In genomic region chr12:34937918-34938317, GRCm38 (mm10) we compare ENCODE assay signal across 10 mouse cellular contexts. TPM values are rescaled to one million over a fixed set of nuclear protein-coding genes. Genes with fewer than 3 reads are reported as not detected.
DNase-seq lines count a peak whose midpoint lies in the region.
"Had no signal": no experiment of that assay in that cellular context is flagged by ENCODE, and none has a peak within 500 bp of the region (broad histone marks: within the 10 kb centered on the region; RNA-seq: fewer than 3 reads in every experiment).

No protein-coding gene starts in this region.

- peak; percentile 12 to 41 for DNase-seq in cerebellum, postnatal 14 days
- no peak for DNase-seq in cerebellum, adult 9-11 months
- peak; percentile 7 for DNase-seq in left cerebral cortex, postnatal 4 days
- DNase-seq in left cerebral cortex, adult 11 months (ENCODE audit: low spot score): no peak
- DNase-seq in NIH3T3 (ENCODE audit: low read depth): peak; percentile 37
- DNase-seq in mesoderm, embryonic 11.5 days (ENCODE audit: low read depth, low spot score): peak; percentile 7
- DNase-seq in gastrocnemius, postnatal 25 days: no peak
- no peak for DNase-seq in heart, adult 9 months (ENCODE audit: low spot score in 2 of 2)
- DNase-seq: layer of hippocampus, adult 9-11 months had no signal

- intact Hi-C loops in left cerebral cortex, postnatal 4 days (cut with DNase I): no loop called here

RNA-seq across cellular contexts. Expression of gene Hdac9, which starts 21.0 kb away (rescaled TPM):
- total RNA-seq in left cerebral cortex, postnatal 4 days (2021): 10 to 100 TPM; 46.3 to 47.5 TPM
- 1 to 10 TPM; 3.8 to 4.5 TPM for total RNA-seq in gastrocnemius, postnatal 25 days (2021)

RNA-seq across cellular contexts. Expression of gene Prps1l1, which starts 46.6 kb away (rescaled TPM):
- not detected for total RNA-seq in left cerebral cortex, postnatal 4 days (2021)
- not detected for total RNA-seq in gastrocnemius, postnatal 25 days (2021)
- total RNA-seq: adrenal gland, postnatal 36 days had no signal

Comparison
In these comparisons a context has a peak if more than half of its experiments do, and no peak if none do; other contexts are left out.
1. DNase-seq: peak in cerebellum, postnatal 14 days (2 of 2), left cerebral cortex, postnatal 4 days (single experiment), NIH3T3 (single experiment) and mesoderm, embryonic 11.5 days (single experiment); none in cerebellum, adult 9-11 months (single experiment), left cerebral cortex, adult 11 months (single experiment), gastrocnemius, postnatal 25 days (single experiment) and heart, adult 9 months (0 of 2).
2. RNA of gene Hdac9, which starts 21.0 kb away (total RNA-seq): 46.3 to 47.5 TPM in left cerebral cortex, postnatal 4 days; 3.8 to 4.5 TPM in gastrocnemius, postnatal 25 days; every median in the first group is over 4 times any median in the second.